Mouse (Mus musculus) thymus, postnatal 4 days (tissue): ENCODE measurements at regions not wholly inside any gene's neighbourhood (a gene's known extent, or its start where the extent isn't known, plus 50 kb on each side); places are given as distances from the start of the nearest gene placed in this dataset.

ENCODE experiments used
- DNase-seq: peaks from one replicate; pipeline ENCODE4 v3.0.0; 2021

- no peak for DNase-seq
Measured at GRCm38 (mm10) chr13:90371415-90372150, 282.2 kb upstream of the Xrcc4 start.

- DNase-seq: no peak
Measured at GRCm38 (mm10) chr13:90370746-90371414, 281.5 kb upstream of the Xrcc4 start.

- no peak for DNase-seq
Measured at GRCm38 (mm10) chr13:90364518-90365027, 275.2 kb upstream of the Xrcc4 start.

GRCm38 (mm10) chr13:90359861-90360601 is 270.6 kb upstream of the Xrcc4 start:
- DNase-seq: no peak

- DNase-seq: no peak
Measured at GRCm38 (mm10) chr13:90358149-90358548, 268.7 kb upstream of the Xrcc4 start.

- DNase-seq: no peak
Measured at GRCm38 (mm10) chr13:90355602-90356001, 266.2 kb upstream of the Xrcc4 start.

GRCm38 (mm10) chr13:90342823-90343222 is 253.4 kb upstream of the Xrcc4 start:
- no peak for DNase-seq

- no peak for DNase-seq
Measured at GRCm38 (mm10) chr13:90341597-90342212, 252.3 kb upstream of the Xrcc4 start.

GRCm38 (mm10) chr13:90340647-90341160 is 251.3 kb upstream of the Xrcc4 start:
- DNase-seq: no peak

- no peak for DNase-seq
Measured at GRCm38 (mm10) chr13:90337591-90337990, 248.2 kb upstream of the Xrcc4 start.

GRCm38 (mm10) chr13:90335741-90336037 is 246.3 kb upstream of the Xrcc4 start:
- DNase-seq: no peak

GRCm38 (mm10) chr13:90334934-90335740 is 245.7 kb upstream of the Xrcc4 start:
- DNase-seq: no peak

GRCm38 (mm10) chr13:90334286-90334685 is 244.9 kb upstream of the Xrcc4 start:
- DNase-seq: no peak

- no peak for DNase-seq
Measured at GRCm38 (mm10) chr13:90325226-90325625, 235.8 kb upstream of the Xrcc4 start.

- no peak for DNase-seq
Measured at GRCm38 (mm10) chr13:90313209-90313978, 224.0 kb upstream of the Xrcc4 start.

GRCm38 (mm10) chr13:90310482-90310881 is 221.1 kb upstream of the Xrcc4 start:
- no peak for DNase-seq

GRCm38 (mm10) chr13:90300481-90300880 is 211.1 kb upstream of the Xrcc4 start:
- no peak for DNase-seq

- no peak for DNase-seq
Measured at GRCm38 (mm10) chr13:90294648-90295007, 205.2 kb upstream of the Xrcc4 start.

GRCm38 (mm10) chr13:90293697-90294647 is 204.6 kb upstream of the Xrcc4 start:
- DNase-seq: no peak

GRCm38 (mm10) chr13:90292905-90293304 is 203.5 kb upstream of the Xrcc4 start:
- DNase-seq: no peak
